Mouse (Mus musculus) kidney, adult 2 months (tissue): ENCODE results near the gene Abhd16a.

Source experiments
- CTCF ChIP-seq: fragments of 200-500 bp; conservative IDR thresholded peaks from 2 replicates; pipeline ENCODE4 v1.5.1; 2011; ENCODE audit warnings: low read depth, mild to moderate bottlenecking, control low read depth, low read length, moderate library complexity, mixed read lengths; ENCODE audit not compliant: insufficient read depth, insufficient read length
- POLR2A ChIP-seq: fragments of 200-500 bp; IDR thresholded peaks from one replicate; pipeline ENCODE4 v1.6.1; 2011; ENCODE audit warnings: low read depth, low read length, control low read depth

DNA sequence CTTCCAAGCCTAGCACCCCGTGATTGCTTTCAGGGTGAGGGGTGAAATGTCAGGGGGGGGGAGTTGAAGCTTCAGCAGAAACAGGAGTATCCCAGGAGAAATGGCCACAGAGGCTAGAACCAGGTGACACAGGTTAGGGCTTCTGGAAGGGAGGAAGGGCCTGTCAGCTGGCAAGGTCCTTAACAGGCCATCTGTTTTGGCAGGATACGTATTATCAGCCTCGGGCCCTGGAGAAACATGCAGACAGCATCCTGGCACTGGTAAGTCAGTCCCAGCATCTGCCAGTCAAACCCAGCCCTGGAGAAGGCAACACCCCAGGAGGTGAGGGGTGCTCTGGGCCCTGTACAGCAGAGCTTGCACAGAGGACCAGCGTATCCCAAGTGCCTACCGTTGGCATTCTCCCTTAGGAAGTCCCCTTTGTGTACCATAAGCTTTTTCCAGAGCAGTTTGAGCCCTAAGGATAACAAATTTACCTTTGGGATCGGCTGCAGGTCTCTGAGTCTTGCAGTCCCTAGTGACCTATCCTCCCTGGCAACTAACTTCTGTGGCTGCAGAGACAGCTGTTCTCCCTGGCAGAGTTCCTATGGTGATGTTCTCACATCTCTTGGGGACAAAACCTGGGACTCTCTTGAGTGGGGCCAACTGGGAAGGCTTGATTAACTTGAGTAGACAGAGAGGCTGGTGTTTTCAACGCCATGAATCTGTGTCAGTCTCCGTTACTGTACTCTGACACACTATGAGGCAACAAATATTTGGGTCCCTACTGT is 1.3 kb downstream of the Abhd16a start:
- no peak for TF ChIP-seq POLR2A
- TF ChIP-seq CTCF = no peak
